Mouse (Mus musculus): ENCODE data around the gene Scamp1.

DNA sequence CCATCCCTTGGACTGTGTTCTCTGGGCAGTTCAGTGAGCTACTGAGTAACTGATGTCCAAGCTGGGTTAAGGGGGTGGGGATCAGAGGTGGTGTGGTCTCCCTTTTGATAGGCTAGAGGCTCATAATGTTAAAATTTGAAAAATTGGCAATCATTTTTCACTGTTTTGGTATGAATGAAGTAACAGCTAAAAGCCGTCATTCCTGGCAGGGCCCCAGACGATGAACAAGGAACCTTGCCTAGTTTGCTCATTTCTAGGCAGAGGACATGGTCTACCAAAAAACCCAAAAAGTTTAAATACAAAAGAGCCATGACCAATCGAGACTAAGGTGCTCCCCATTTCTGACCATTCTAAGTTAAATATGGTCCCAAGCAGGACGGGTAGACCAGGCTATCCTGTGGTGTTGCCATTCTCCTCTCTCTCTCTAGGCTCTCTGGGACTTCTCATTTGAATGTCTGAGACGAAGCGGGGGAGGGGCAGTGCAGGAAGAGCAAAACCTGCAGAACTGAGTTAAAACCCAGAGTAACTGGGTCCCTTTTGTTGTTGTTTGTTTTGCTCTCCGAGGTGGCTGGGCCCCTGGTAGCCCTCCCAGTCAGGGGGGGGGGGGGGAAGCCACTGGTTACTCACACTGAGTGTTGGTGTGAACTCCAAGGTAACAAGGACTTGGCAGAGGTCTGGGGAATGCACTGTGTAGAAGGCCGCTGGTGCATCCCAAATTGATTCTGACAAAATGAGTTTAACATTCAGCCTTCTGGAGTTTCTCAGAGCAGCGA, 129.8 kb downstream of the Scamp1 start:
- TF ChIP-seq POLR2A (IDR thresholded peaks at IDR 0.05; ENCODE audit: low read depth, low read length) (no peak), CTCF (conservative IDR thresholded peaks at IDR 0.05; ENCODE audit: insufficient read depth, insufficient read length, low read depth, low read length) (no peak)
